In genomic region chr15:61395296-61395826, GRCm38 (mm10) we compare ENCODE assay signal across 10 mouse cellular contexts.
DNase-seq lines count a peak whose midpoint lies in the region; ATAC-seq lines count a peak whose summit lies in the region.
"Had no signal": no experiment of that assay in that cellular context is flagged by ENCODE, and none has a peak within 500 bp of the region (broad histone marks: within the 10 kb centered on the region; RNA-seq: fewer than 3 reads in every experiment).

No protein-coding gene starts in this region.

- peak; percentile 3 for DNase-seq in layer of hippocampus, adult 9-11 months
- DNase-seq in layer of hippocampus, adult 11-12 months (ENCODE audit: low spot score) = no peak
- DNase-seq in hindbrain, embryonic 11.5 days (ENCODE audit: low spot score) = peak; percentile 39
- DNase-seq in left cerebral cortex, postnatal 4 days = peak; percentile 5
- peak; percentile 33 for DNase-seq in neural tube, embryonic 10.5 days (ENCODE audit: extremely low spot score, low spot score)
- DNase-seq in spleen, postnatal 14 days (ENCODE audit: low spot score in 2 of 2) = no peak
- no peak for DNase-seq in cerebellum, adult 8-10 months

- peak overlapping the region; percentile 46; the same call in 1 of the 2 replicates for H3K27ac ChIP-seq in forebrain, embryonic 12.5 days
- no peak overlapping the region for H3K27ac ChIP-seq in hindbrain, embryonic 11.5 days (ENCODE audit: low read depth, low read length)
- H3K27ac ChIP-seq: macrophage had no signal

- peaks cover 14% of the 10 kb centered on the region for H3K4me1 ChIP-seq in forebrain, embryonic 12.5 days
- no peaks in the 10 kb centered on the region for H3K4me1 ChIP-seq in hindbrain, embryonic 11.5 days (replicated peaks; ENCODE audit: control insufficient read depth, insufficient read depth, low read length)

- H3K4me3 ChIP-seq in forebrain, embryonic 12.5 days (replicated peaks) = no peak overlapping the region
- no peak overlapping the region for H3K4me3 ChIP-seq in hindbrain, embryonic 11.5 days (ENCODE audit: low read depth, low read length)
- H3K4me3 ChIP-seq: erythroblast, embryonic 14.5 days had no signal

- ATAC-seq in forebrain, embryonic 12.5 days (ENCODE audit: low FRiP score) = peak; percentile 89
- ATAC-seq in hindbrain, embryonic 11.5 days (ENCODE audit: low FRiP score) = peak; percentile 88

- no peaks in the 10 kb centered on the region for H3K36me3 ChIP-seq in forebrain, embryonic 12.5 days (replicated peaks)
- H3K36me3 ChIP-seq in hindbrain, embryonic 11.5 days (ENCODE audit: control insufficient read depth, insufficient read depth, low read length) = no peaks in the 10 kb centered on the region

- H3K27me3 ChIP-seq in forebrain, embryonic 12.5 days = no peaks in the 10 kb centered on the region
- no peaks in the 10 kb centered on the region for H3K27me3 ChIP-seq in hindbrain, embryonic 11.5 days (ENCODE audit: control insufficient read depth, insufficient read depth, low read length)

- 22% methylated on average over 8 of the region's 8 CpGs for WGBS in forebrain, embryonic 12.5 days
- WGBS in hindbrain, embryonic 11.5 days = 12% methylated on average over 8 of the region's 8 CpGs

- H3K9me3 ChIP-seq in forebrain, embryonic 12.5 days = no peaks in the 10 kb centered on the region
- no peaks in the 10 kb centered on the region for H3K9me3 ChIP-seq in hindbrain, embryonic 11.5 days (ENCODE audit: control insufficient read depth, low read length)

- intact Hi-C loops in left cerebral cortex, postnatal 4 days (cut with DNase I) = no loop called here

- no peak overlapping the region for H3K4me2 ChIP-seq in forebrain, embryonic 12.5 days
- H3K4me2 ChIP-seq in hindbrain, embryonic 11.5 days (replicated peaks; ENCODE audit: low read depth, low read length) = no peak overlapping the region

- H3K9ac ChIP-seq in forebrain, embryonic 12.5 days = no peak overlapping the region
- no peak overlapping the region for H3K9ac ChIP-seq in hindbrain, embryonic 11.5 days (ENCODE audit: low read depth, low read length)

Comparison
In these comparisons a context has a peak if more than half of its experiments do, and no peak if none do; other contexts are left out.
1. DNase-seq: peak in layer of hippocampus, adult 9-11 months (single experiment), hindbrain, embryonic 11.5 days (single experiment), left cerebral cortex, postnatal 4 days (single experiment) and neural tube, embryonic 10.5 days (single experiment); none in layer of hippocampus, adult 11-12 months (single experiment), spleen, postnatal 14 days (0 of 2) and cerebellum, adult 8-10 months (single experiment).